ENCODE assay signal across 7 mouse cellular contexts in the genomic region with DNA sequence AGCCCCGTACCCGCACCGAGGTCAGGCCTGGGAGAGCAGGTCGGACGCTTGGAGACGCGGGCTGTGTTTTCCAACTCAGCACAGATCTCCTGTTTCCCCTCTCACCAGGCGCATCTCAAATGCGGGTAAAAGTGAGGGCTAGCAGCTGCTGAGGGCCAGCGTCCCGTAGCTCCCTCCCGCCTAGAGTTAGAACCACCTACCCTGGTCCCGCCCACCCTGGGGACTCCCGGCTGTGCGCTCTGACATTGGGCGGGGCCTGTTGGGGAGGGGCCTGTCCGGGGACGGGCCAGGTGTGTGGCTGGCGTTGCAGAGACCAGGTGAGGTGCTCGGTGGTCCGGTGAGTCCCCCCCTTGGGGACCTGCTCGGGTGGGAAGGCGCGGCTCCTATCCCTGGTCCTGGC. TPM values are rescaled to one million over a fixed set of nuclear protein-coding genes. Genes with fewer than 3 reads are reported as not detected.
DNase-seq lines count a peak whose midpoint lies in the region; ATAC-seq and TF ChIP-seq lines count a peak whose summit lies in the region.

Gene Arhgap8, plus strand, starts transcription at position 262 of the 400 bp plus-strand sequence.

- H3K9me3 ChIP-seq in ES-E14 (ENCODE audit: control insufficient read depth, insufficient read depth, low read depth, low read length) = no peaks in the 10 kb centered on the region
- no peaks in the 10 kb centered on the region for H3K9me3 ChIP-seq in limb, embryonic 11.5 days (ENCODE audit: control insufficient read depth, low read length)
- no peaks in the 10 kb centered on the region for H3K9me3 ChIP-seq in midbrain, embryonic 15.5 days

- H3K27me3 ChIP-seq in limb, embryonic 11.5 days (ENCODE audit: control insufficient read depth, insufficient read depth, low read length) = peaks cover 13% of the 10 kb centered on the region; the same call in 1 of the 2 replicates
- H3K27me3 ChIP-seq in midbrain, embryonic 15.5 days (replicated peaks) = peaks cover 29% of the 10 kb centered on the region

- in situ Hi-C loops in ES-E14 (cut with MboI; ENCODE audit: low sequenced_read_pairs in 2 of 2, unreplicated experiment in 2 of 2) = no loop called here

- peak; percentile 65; the same call in 1 of the 2 replicates for ATAC-seq in limb, embryonic 11.5 days (ENCODE audit: insufficient number of reproducible peaks, low FRiP score, low TSS enrichment, low read depth)
- ATAC-seq in midbrain, embryonic 15.5 days (replicated peaks) = no peak

- H3K4me3 ChIP-seq in ES-E14 (ENCODE audit: insufficient read depth in 1 of 2, low read depth in 1 of 2, low read length in 2 of 2, poor library complexity in 1 of 2, severe bottlenecking in 1 of 2) = peak within 1 kb of the TSS; percentile 72 to 77
- H3K4me3 ChIP-seq in limb, embryonic 11.5 days (ENCODE audit: low read depth, low read length) = peak within 1 kb of the TSS; percentile 30
- H3K4me3 ChIP-seq in midbrain, embryonic 15.5 days = no peak within 1 kb of the TSS

- 0 out of 2 replicates have a peak within 1 kb of the TSS, but pooled peaks have one; percentile 13 for H3K27ac ChIP-seq in ES-E14 (ENCODE audit: insufficient read depth, low read depth, low read length, poor library complexity, severe bottlenecking)
- H3K27ac ChIP-seq in limb, embryonic 11.5 days (replicated peaks; ENCODE audit: low read depth, low read length) = no peak within 1 kb of the TSS
- H3K27ac ChIP-seq in midbrain, embryonic 15.5 days = no peak within 1 kb of the TSS

- no peak for DNase-seq in ES-E14 (ENCODE audit: low read depth, low spot score)
- DNase-seq in embryo, embryonic 9.5 days (ENCODE audit: extremely low spot score) = peak; percentile 53
- peak; percentile 54 for DNase-seq in heart, postnatal 4 days
- DNase-seq in limb, embryonic 11.5 days (ENCODE audit: low spot score) = peak; percentile 68
- peak; percentile 87 for DNase-seq in yolk sac, embryonic 10.5 days (ENCODE audit: low spot score)
- DNase-seq in left cerebral cortex, postnatal 4 days = no peak

- 2% methylated on average over 24 of the region's 24 CpGs for WGBS in limb, embryonic 11.5 days
- 2% methylated on average over 24 of the region's 24 CpGs for WGBS in midbrain, embryonic 15.5 days

- peak within 1 kb of the TSS; percentile 70 for H3K4me2 ChIP-seq in limb, embryonic 11.5 days (ENCODE audit: low read depth, severe bottlenecking)
- H3K4me2 ChIP-seq in midbrain, embryonic 15.5 days = peak within 1 kb of the TSS; percentile 17

- intact Hi-C loops in left cerebral cortex, postnatal 4 days (cut with DNase I) = no loop called here

- no peaks in the 10 kb centered on the region for H3K36me3 ChIP-seq in ES-E14 (ENCODE audit: control insufficient read depth, insufficient read depth, low read length, poor library complexity, severe bottlenecking)
- no peaks in the 10 kb centered on the region for H3K36me3 ChIP-seq in limb, embryonic 11.5 days (ENCODE audit: control insufficient read depth, insufficient read depth, low read length)
- H3K36me3 ChIP-seq in midbrain, embryonic 15.5 days (replicated peaks) = no peaks in the 10 kb centered on the region

- peaks cover 24 to 27% of the 10 kb centered on the region in 2 experiments for H3K4me1 ChIP-seq in ES-E14 (ENCODE audit: control insufficient read depth in 2 of 2, insufficient read depth in 2 of 2, low read length in 2 of 2, poor library complexity in 1 of 2)
- peaks cover 16% of the 10 kb centered on the region for H3K4me1 ChIP-seq in limb, embryonic 11.5 days (ENCODE audit: control insufficient read depth, insufficient read depth, low read length)
- peaks cover 15% of the 10 kb centered on the region for H3K4me1 ChIP-seq in midbrain, embryonic 15.5 days

- peak within 1 kb of the TSS; percentile 59 for H3K9ac ChIP-seq in ES-E14 (ENCODE audit: insufficient read depth, low read depth, low read length, poor library complexity, severe bottlenecking)
- H3K9ac ChIP-seq in limb, embryonic 11.5 days (ENCODE audit: low read length) = peak within 1 kb of the TSS; percentile 28
- H3K9ac ChIP-seq in midbrain, embryonic 15.5 days = no peak within 1 kb of the TSS

TF ChIP-seq in ES-E14, 5 proteins besides CTCF, POLR2A, EP300 and RAD21:
- no peak for TF ChIP-seq ZC3H11A (IDR thresholded peaks at IDR 0.05; ENCODE audit: borderline replicate concordance, low read depth, low read length)
- no peak for TF ChIP-seq MAFK (IDR thresholded peaks at IDR 0.05; ENCODE audit: insufficient read depth, low read depth, low read length)

RNA-seq across cellular contexts. Expression of gene Arhgap8, which starts in this region (rescaled TPM):
- total RNA-seq in ES-E14 (2012; rRNA removed) = 11.6 and 14.1 TPM in 2 replicates
- 1 to 10 TPM; 3.8 to 4.0 TPM for total RNA-seq in heart, postnatal 4 days (2021)
- 3.1 and 5.2 TPM in 2 replicates for polyA plus RNA-seq in limb, embryonic 11.5 days (2014; fragmentation: Nextera tagmentation; extraction: Ambion mirVana)
- 0.59 and 0.73 TPM in 2 replicates for polyA plus RNA-seq in midbrain, embryonic 15.5 days (2015; fragmentation: Nextera tagmentation; extraction: Ambion mirVana)
- total RNA-seq in left cerebral cortex, postnatal 4 days (2021) = under 1 TPM; 0.26 to 0.56 TPM

Comparison
In these comparisons a context has a peak if more than half of its experiments do, and no peak if none do; other contexts are left out.
1. DNase-seq: peak in embryo, embryonic 9.5 days (single experiment), heart, postnatal 4 days (single experiment), limb, embryonic 11.5 days (single experiment) and yolk sac, embryonic 10.5 days (single experiment); none in ES-E14 (single experiment) and left cerebral cortex, postnatal 4 days (single experiment).